Mouse (Mus musculus) right cerebral cortex, postnatal 10 days (tissue): ENCODE results near the gene Rrp15.

Experiments used
- DNase-seq, 2 experiments: peaks; one replicate each; pipeline ENCODE4 v3.0.0; 2021; ENCODE audit warnings: low spot score in 2 of 2

Rrp15 gene

GRCm38 (mm10) chr1:186714215-186714614 is 34.9 kb downstream of the Rrp15 start:
- DNase-seq: no peak

- peak; percentile 62 to 72 for DNase-seq
Observed at GRCm38 (mm10) chr1:186712802-186713471, 36.2 kb downstream of the Rrp15 start.

GRCm38 (mm10) chr1:186705915-186706248 is 43.3 kb downstream of the Rrp15 start, which contains the start of gene Tgfb2:
Gene Tgfb2, minus strand, starts transcription at chr1:186705989.
- peak; percentile 55 to 62 for DNase-seq

- DNase-seq: peak; percentile 74 to 76
Observed at GRCm38 (mm10) chr1:186705203-186705914, 43.8 kb downstream of the Rrp15 start.

GRCm38 (mm10) chr1:186703980-186704701 is 45.0 kb downstream of the Rrp15 start:
- peak; percentile 39 for DNase-seq

- no peak for DNase-seq
Observed at GRCm38 (mm10) chr1:186703256-186703979, 45.7 kb downstream of the Rrp15 start.

GRCm38 (mm10) chr1:186702391-186703255 is 46.5 kb downstream of the Rrp15 start:
- no peak for DNase-seq

- DNase-seq: no peak
Observed at GRCm38 (mm10) chr1:186701206-186701905, 47.8 kb downstream of the Rrp15 start.

GRCm38 (mm10) chr1:186700496-186700895 is 48.7 kb downstream of the Rrp15 start:
- no peak for DNase-seq

GRCm38 (mm10) chr1:186698583-186699338 is 50.4 kb downstream of the Rrp15 start:
- no peak for DNase-seq

GRCm38 (mm10) chr1:186696231-186696630 is 52.9 kb downstream of the Rrp15 start:
- no peak for DNase-seq

- peak in 1 of 2 experiments; percentile 30 for DNase-seq
Observed at GRCm38 (mm10) chr1:186695361-186695760, 53.8 kb downstream of the Rrp15 start.

GRCm38 (mm10) chr1:186692370-186692769 is 56.8 kb downstream of the Rrp15 start:
- no peak for DNase-seq

GRCm38 (mm10) chr1:186691708-186692107 is 57.5 kb downstream of the Rrp15 start:
- no peak for DNase-seq

GRCm38 (mm10) chr1:186684041-186684440 is 65.1 kb downstream of the Rrp15 start:
- DNase-seq: no peak

- no peak for DNase-seq
Observed at GRCm38 (mm10) chr1:186682606-186683005, 66.6 kb downstream of the Rrp15 start.

GRCm38 (mm10) chr1:186677614-186678013 is 71.5 kb downstream of the Rrp15 start:
- DNase-seq: no peak

- no peak for DNase-seq
Observed at GRCm38 (mm10) chr1:186676199-186676598, 73.0 kb downstream of the Rrp15 start.

- no peak for DNase-seq
Observed at GRCm38 (mm10) chr1:186675263-186675662, 73.9 kb downstream of the Rrp15 start.

- no peak for DNase-seq
Observed at GRCm38 (mm10) chr1:186674621-186675020, 74.5 kb downstream of the Rrp15 start.
